Mouse (Mus musculus) G1E (cell line): ENCODE results near the gene Tdgf1.

Source experiments
- CTCF ChIP-seq: IDR thresholded peaks from 2 replicates; pipeline ENCODE4 v1.5.1; 2012; ENCODE audit warnings: low read depth, low read length, inconsistent platforms, mixed read lengths
- GATA1 ChIP-seq: IDR thresholded peaks from 2 replicates; pipeline ENCODE4 v1.6.1; 2012; ENCODE audit warnings: borderline replicate concordance, low read length, inconsistent platforms, mixed read lengths
- GATA2 ChIP-seq: IDR thresholded peaks from 2 replicates; pipeline ENCODE4 v1.6.1; 2012; ENCODE audit warnings: low read depth, low read length, inconsistent platforms, borderline replicate concordance
- TAL1 ChIP-seq: conservative IDR thresholded peaks from 2 replicates; pipeline ENCODE4 v1.6.1; 2012; ENCODE audit warnings: low read depth, low read length, inconsistent platforms, mixed read lengths

DNA sequence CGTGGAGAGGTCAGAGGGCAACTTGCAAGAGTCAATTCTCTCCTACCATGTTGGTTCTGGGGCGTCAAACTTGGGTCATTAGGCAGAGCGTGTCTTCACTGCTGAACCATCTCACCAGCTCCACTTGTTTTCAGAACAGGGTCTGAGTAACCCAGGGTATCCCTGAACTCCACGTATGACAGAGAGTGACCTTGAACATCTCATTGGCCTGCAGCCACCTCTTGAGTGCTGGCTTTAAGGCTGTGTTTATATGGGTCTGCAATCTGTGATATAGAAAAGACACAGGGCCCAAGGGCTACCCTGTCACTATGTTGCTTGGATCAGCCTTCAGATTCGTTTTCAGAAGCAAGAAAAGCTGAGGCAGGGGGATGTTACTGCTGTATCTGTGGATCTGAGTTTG lies 13.7 kb upstream of the Tdgf1 start:
- no peak for TF ChIP-seq GATA1
- no peak for TF ChIP-seq CTCF
- no peak for TF ChIP-seq TAL1
- TF ChIP-seq GATA2: no peak
